Mouse (Mus musculus): ENCODE measurements around the gene Icmt.

- TF ChIP-seq GATA1 (IDR thresholded peaks at IDR 0.05; ENCODE audit: borderline replicate concordance, low read length): no peak
- no peak for TF ChIP-seq FLI1 (IDR thresholded peaks at IDR 0.05; ENCODE audit: low read length)
These were observed 9.5 kb upstream of the Icmt start for GRCm38 (mm10) chr4:152287317-152288120.

Data from megakaryocyte, embryonic 14.5 days (primary cell).